Mouse (Mus musculus): ENCODE results near the gene Ulk4.
"Not testable (repeated sequence)": the region's sequence is repeated elsewhere in the genome, so short reads cannot be mapped to it uniquely, and the experiment has no call there.

Ulk4 gene

DNA sequence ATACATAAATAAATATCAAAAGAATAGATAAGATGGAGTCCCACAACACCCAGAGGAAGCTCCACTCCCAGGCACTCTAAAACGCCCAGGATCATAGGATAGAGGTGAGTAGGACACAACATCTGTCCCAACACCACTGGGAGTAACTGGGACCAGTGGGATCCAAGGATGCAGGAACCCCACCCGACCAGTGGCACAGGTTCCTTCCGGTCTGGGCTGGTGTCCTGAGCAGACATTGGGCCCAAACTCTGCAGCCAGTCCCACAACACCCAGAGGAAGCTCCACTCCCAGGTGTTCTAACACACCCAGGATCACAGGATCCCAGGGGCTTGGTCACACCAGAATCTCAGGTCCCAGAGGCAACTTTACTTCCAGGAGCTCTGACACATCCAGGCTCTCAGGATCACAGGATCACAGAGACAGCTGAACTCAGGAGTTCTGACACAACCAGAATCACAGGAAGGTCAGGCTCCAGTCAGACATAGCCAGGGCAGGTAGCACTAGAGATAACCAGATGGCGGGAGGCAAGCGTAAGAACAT lies 77.8 kb downstream of the Ulk4 start:
- not testable (repeated sequence) for DNase-seq (ENCODE audit: low read depth in 1 of 2, low spot score in 2 of 2)

DNA sequence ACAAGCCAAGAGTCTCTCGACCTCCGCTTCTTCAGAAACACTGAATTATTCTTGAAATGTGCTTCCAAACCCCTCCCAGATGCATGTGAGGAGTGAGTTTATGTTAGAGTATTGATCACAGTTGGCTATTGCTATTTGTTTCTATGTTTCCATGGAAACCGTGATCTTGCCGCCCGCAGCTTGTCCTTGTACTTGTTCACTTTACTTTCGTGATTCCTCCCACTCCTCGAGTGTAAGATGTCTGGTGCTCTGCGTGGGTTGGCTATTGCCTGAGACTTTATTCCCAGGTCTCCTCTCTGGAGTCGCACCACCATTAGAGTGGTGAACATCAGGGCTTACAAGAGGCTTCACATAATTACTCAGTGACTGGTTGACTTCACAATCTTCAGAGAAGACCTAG lies 80.5 kb downstream of the Ulk4 start:
- no peak for DNase-seq (ENCODE audit: low read depth in 1 of 2, low spot score in 2 of 2)

DNA sequence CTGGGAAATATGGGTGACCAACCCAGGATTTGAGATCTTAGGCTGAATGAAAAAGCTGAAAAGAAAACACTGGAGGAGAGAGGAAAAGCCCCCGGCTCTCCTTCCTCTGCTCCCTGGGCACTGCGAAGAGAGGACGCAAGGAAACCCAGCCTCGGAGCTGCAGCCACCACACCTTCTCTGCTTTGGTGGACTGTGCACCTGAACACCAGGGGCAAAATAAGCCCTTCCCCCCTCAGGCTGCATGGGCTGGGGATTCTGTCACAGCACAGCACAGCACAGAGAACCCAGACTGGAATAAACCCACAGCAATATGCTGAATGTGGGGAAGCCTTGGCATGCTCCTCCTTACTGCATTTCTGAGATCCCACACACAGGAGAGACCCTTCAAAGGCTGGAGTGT lies 81.9 kb downstream of the Ulk4 start:
- no peak for DNase-seq (ENCODE audit: low read depth in 1 of 2, low spot score in 2 of 2)

DNA sequence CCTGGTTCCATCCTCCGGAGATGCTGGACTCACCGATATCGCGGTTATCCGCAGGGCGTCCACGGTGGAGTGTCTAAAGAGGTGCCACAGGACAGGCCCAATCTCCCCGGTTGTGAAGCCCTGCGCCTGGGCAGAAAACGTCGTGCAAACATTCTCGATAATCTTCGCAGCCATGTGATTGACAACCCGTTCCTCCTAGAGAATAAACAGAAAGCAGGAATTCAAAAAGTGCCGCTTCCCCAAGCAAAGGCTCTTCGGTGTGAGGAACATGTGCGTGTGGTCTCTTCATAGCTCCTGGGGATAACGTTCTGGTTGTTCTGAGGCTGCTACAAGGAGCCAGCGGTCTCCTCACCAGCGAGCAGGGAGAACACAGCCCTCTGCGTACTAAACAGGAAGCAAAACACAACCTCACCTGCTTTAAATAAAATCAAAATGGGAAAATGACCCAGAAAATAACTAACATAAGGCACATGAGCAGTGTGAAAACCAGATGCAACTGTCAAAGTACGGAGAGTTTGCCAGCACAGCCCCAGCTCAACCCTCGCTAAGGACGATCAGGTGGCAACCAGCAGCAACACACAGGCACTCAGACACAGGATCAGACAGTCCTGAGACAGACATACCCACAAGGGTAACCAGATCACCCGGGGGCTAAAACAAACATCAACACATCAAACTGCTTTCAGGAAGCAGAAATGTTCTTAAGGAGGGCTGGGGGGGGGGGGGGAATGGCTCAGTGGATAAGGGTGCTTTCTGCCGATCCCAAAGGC lies 84.2 kb downstream of the Ulk4 start:
- no peak for DNase-seq (ENCODE audit: low read depth in 1 of 2, low spot score in 2 of 2)

DNA sequence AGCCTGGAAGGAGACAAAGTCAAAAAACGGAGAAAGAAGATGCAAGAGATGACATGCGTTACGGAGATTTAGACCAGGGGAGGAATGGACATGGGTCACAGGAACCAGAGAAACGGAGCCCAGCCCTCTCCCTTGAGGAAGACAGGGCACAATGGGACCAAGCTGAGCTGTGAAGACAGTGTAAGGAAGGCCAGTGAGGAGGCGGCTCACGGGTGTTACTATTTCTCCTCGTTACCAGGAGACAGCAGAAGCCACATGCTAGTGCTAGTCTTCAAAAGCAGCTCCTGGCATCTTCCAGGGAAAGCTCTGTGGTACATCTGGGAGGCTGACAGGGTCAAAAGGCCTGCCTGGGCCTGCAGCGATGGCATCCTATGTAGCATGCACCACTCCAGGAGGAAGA lies 89.2 kb downstream of the Ulk4 start:
- no peak for DNase-seq (ENCODE audit: low read depth in 1 of 2, low spot score in 2 of 2)

DNA sequence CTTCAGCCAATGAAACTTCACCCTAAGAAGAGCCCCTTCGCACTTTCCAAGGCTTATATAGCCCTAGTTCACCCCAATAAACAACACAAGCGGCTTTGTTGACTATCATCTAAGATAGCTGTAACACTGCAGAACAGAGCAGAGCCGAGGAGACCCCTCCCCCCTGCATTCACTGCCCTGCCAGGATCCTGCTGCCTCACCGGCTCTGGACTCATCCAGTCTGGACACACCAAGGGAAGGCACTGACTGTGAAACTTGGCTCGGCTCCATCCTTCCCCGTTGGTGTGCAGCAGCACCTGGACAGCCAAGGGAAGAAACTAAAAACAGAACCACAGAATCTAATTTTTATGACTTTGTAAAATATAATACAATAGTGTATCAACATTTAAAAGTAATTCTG lies 91.2 kb downstream of the Ulk4 start:
- no peak for DNase-seq (ENCODE audit: low read depth in 1 of 2, low spot score in 2 of 2)

DNA sequence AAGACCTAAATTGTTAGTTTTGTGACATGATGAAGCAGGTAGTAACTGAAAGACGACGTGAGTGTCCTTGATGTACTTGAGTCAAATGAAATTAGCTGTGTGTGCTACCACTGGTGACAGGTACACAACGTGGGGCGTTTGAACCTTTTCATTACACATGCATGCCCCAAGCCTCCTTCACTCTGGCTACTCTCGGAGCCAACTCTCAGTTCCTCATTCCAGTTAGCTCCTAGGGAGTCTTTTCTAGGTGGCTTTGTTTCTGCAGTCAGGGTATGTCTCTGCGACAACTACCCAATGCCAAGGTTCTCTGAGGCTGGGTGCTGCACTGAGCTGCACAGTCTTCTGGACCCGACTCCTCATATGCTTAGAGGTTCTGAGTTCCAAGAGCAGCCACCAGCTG lies 100.6 kb downstream of the Ulk4 start:
- no peak for DNase-seq (ENCODE audit: low read depth in 1 of 2, low spot score in 2 of 2)

DNA sequence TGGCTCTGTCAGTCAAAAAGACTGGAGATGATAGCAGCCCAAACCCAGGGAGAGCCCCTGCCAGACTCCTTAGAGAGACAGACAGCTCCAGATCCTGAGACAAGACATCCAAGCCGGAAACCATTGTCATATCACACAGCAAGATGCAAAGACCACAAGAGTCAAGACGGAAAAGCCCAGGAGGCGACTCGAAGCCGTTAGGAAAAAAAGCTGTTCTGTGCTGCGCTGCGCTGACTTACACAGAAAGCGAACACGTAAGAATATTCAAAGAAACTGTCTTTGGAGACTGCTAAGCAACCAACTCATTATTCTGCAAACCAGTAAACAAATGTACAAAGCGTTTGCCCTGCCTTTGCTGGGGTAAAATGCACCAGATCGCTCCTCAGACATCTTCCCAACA lies 101.8 kb downstream of the Ulk4 start:
- no peak for DNase-seq (ENCODE audit: low read depth in 1 of 2, low spot score in 2 of 2)

DNA sequence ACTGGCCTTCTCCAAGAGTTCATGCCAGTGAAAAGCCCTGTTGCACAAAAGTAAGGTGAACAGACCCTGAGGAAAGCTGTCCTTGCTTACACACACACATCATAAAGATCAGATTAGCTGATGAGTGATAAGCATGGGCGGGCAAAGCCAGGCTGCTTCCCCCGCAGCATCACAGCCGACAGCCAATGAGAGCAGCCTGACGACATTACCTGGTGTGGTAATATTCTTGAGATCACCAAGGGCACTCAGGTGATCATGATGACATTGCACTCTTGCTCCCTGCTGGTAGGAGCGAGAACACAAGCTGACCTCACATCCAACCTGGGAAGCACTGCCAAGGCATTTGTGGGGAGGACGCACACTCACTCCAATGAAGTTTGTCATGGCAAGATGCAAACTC lies 104.9 kb downstream of the Ulk4 start:
- no peak for DNase-seq (ENCODE audit: low read depth in 1 of 2, low spot score in 2 of 2)

DNA sequence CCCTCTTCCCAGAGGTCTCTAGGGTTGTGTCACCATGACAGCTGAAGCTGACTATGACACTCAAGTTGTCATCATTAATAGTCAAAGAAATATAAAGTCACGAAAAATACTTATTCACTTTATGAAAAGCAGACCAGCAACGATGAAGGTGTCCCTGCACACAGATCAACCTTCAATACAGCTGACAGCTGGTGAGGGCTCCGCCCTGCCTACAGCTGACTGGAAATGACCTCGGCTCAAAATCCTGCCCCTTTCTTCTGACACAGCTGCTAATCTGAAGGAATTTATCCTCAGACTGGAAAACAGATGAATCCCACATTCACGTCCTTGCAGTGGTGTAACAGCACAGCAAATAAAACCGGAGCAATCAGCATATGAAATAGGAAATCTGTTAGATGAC lies 105.4 kb downstream of the Ulk4 start:
- no peak for DNase-seq (ENCODE audit: low read depth in 1 of 2, low spot score in 2 of 2)

DNA sequence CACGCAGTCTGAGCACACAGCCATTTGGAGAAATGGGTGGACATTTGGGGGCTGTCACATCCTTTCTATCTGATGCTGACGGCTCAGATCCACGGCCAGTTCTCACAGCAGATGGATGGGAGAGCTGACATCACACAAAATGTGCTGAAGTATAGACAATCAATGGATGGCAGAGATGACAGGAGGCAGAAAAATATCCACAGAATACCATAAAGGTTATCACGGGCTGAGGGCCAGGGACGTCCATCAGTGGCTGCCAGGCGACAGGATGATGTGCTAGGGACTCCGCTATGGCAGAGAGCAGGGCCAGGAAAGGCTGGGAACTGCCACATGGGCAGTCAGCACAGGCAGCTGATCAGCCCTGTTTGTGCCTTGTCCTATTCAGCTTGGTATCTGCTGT lies 112.4 kb downstream of the Ulk4 start:
- no peak for DNase-seq (ENCODE audit: low read depth in 1 of 2, low spot score in 2 of 2)

DNA sequence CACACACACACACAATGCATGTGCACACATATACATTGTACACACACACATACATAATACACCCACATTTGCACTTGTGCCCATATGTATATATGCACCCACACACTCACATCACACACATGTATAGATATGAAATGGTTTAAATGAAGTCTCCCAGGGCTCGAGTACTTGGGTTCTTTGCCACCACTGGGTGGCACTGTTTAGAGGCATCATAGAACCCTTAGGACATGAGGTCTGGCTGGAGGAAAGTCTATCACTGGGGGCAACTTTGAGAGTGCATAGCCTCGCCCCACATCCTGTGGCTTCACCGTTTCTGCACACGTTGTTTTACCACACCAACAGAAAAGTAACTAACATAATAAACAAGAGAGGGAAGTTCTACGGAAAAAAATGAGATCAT lies 114.2 kb downstream of the Ulk4 start:
- no peak for DNase-seq (ENCODE audit: low read depth in 1 of 2, low spot score in 2 of 2)

DNA sequence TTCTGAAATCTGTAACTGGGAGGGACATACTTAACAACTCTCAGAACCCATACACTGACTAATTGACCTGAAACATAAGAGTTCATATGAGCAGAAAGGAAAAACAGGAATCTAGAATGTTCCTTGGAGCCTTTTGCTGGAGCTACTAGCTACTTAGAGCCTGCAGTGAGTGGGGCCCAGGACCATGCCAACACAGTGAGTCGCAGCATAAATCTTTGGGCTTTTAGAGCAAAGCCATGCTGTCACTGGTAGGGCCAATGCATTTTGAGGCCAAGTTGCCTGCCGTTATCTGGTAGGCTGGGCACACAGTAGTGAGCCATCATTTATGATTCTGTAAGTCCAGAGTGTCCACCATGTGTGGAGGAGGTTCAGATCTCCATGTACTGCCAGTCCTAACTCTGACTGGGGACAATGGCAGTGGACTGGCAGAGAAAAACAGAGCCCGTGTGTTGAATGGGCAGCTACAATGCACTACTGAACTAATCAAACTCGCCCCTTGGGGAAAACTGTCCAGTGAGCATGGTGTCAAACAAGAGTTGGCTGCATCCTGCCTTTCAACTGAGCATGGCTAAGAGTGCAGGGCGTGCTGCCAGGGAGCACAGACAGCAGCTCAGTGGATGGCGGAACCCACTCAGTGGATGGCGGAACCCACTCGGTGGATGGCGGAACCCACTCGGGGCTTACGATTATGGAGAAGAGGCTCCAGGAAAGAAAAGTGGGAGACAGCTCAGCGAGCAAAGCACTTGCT lies 115.0 kb downstream of the Ulk4 start:
- DNase-seq (ENCODE audit: low read depth in 1 of 2, low spot score in 2 of 2): no peak

DNA sequence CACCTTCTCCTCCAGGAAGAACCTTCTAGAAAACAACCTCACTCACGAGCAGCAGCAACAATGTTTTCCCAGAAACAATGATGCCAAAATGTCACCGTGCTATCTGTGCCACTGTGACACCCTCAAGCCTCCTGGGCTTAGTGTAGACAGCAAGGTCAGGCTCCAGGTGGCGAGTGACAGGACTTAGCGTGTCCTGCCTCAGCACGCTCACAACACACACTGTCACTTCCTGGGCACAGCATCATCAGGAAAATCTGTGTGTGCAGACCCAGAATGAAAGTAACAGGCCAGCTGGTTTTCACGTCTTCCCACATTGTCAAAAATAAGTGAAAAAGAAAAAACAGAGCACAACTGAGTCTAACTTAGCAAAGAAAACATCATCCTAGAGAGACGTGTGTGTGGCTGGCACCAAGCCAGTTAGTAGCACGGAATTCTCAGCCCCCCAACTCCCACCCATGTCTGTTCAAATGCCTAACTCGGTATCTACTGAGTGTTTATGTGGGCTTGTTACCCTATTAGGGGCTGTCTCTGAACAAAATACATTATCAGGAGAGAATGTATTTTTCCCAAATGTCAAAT lies 120.7 kb downstream of the Ulk4 start:
- DNase-seq (ENCODE audit: low read depth in 1 of 2, low spot score in 2 of 2): no peak

DNA sequence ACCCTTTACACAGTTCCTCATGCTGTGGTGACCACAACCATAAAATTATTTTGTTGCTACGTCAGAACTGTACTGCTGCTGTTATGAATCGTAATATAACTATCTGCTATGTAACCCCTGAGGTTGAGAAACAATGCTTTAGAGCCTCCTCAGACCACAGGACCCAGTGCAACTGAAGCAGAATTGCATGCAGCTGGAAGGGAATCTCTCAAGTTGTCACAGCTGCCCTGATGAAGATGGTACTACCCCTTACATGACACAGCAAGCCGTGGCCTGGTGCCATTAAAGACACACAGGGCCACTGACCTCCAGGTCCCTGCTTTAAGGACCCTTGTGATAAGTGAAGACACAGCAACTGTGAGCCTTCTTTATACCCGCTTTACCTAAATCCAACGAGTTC lies 123.7 kb downstream of the Ulk4 start:
- DNase-seq (ENCODE audit: low read depth in 1 of 2, low spot score in 2 of 2): no peak

DNA sequence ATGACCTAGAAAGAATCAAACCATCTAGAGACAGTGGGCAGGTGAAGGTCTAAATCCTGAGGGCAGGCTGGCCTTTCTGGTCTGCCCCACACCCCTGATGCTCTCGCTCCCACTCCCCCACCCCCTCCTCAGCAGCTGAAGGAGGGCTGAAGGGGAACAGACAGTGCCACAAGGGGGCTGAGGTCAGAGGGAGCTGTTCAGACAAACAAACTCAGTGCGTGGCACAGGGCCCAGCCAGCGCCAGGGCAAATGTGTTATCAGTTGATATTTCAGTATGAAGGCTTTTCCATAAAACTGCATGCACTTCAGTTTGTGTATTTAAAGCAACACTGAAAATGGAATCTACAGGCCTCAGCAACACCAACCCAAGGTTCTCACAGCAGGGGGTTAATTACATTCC lies 128.4 kb downstream of the Ulk4 start:
- no peak for DNase-seq (ENCODE audit: low read depth in 1 of 2, low spot score in 2 of 2)

DNA sequence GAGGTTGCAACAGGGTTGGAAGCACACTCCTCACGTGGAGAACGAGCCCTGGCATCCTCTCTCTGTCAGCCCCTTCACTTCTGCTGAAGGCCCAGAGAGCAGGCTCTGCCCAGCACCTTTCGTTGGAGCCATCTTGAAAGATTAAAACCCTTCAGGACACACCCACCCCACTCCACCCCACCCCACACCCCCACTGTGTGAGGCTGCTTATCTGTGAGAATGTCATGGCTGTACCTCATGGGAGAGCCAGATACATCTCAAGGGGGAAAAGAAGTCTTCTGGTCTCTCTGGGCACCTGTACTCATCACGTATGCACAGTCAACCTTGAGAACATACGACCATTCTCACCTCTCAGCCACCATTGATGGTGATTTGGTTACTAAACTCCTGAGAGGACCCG lies 133.8 kb downstream of the Ulk4 start:
- DNase-seq (ENCODE audit: low read depth in 1 of 2, low spot score in 2 of 2): no peak

DNA sequence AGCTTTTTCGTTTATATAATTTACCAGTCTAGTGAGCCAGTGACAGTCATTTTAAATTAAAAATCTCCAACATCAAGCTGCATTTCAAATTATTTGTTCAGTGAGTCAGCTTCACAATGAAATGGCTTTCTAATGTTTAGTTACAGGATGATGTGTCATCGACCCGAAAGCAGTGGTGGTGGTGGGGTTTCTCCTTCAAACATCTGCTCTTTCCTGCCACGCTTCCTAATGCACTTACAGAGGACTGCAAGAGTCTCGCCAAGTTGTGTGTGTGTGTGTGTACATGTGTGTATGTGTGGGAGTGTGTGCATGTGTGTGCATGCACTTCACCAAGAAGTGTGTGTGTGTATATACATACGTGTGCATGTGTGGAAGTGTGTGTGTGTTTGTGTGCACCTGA lies 144.4 kb downstream of the Ulk4 start:
- DNase-seq (ENCODE audit: low read depth in 1 of 2, low spot score in 2 of 2): no peak

DNA sequence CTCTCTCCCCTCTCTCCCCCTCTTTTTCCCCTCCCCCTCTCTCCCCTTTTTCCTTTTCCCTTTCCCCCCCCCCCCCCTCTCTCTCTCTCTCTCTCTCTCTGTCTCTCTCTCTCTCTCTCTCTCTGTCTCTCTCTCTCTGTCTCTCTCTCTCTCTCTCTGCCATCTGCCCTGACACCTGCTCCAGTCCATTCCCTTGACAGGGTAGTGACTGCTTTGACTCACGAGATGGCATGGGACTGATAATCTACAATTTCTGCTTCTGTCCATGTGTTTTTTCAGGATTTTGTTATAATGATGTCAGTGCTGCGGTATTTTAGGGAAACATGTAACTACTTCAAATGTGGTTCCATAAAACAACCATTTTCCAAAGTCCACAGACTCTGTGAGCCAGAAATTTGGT lies 147.5 kb downstream of the Ulk4 start:
- DNase-seq (ENCODE audit: low read depth in 1 of 2, low spot score in 2 of 2): no peak

DNA sequence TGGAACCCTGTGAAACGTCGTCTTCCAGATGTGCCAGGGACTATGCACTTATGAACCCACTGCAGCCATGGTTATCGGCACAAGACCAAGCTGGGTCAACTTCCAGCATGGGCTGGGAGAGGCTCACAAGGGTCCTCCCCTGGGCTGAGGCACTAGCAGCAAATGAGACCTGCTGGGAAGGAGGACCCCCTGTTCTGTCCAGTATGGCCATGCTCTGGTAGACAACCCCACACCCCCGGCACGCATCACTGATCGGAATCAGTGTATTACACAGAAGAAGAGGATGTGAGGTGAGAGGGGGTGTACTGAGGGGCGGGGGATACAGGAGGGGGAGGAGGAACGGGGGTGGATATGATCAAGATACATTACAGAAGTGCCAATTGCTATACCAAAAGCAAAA lies 148.1 kb downstream of the Ulk4 start:
- DNase-seq (ENCODE audit: low read depth in 1 of 2, low spot score in 2 of 2): no peak

DNA sequence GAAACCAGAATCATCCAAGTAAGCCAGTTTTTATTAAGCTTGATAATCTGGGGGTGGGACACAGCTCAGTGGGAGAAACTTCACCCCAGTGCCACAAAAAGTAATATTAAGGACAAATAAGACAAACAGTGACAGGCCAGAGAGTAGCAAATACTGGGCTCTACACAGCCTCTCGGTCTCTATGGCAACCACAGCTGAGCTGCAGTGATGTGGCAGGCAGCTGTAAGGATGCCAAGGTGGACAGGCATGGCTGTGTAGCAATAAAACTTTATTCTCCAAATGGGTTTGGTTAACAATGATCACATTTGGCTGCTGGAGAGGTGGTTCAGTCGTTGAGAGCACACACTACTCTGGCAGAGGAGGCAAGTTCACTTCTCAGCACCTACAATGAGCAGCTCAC lies 150.0 kb downstream of the Ulk4 start:
- no peak for DNase-seq (ENCODE audit: low read depth in 1 of 2, low spot score in 2 of 2)

DNA sequence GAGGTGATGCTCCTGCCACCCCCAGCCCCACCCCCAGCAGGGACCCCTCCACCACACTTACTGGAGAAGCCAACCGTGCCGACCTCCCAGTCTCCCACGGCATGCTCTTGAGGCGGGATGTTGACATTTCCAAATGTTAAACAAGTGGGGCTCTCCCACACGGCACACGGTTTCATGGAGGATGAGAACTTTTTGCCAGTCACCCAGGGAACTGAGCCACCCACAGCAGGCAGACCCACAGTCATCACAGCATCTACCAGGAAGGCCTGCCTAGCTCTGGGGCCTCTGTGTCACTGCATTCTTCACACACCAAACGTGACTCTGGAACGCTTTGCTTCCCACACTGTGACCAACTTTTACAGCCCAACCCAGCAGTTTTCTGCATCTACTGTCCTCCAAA lies 152.3 kb downstream of the Ulk4 start:
- DNase-seq (ENCODE audit: low read depth in 1 of 2, low spot score in 2 of 2): no peak

Data from monocyte, adult 2 months (primary cell).